In the genomic region with DNA sequence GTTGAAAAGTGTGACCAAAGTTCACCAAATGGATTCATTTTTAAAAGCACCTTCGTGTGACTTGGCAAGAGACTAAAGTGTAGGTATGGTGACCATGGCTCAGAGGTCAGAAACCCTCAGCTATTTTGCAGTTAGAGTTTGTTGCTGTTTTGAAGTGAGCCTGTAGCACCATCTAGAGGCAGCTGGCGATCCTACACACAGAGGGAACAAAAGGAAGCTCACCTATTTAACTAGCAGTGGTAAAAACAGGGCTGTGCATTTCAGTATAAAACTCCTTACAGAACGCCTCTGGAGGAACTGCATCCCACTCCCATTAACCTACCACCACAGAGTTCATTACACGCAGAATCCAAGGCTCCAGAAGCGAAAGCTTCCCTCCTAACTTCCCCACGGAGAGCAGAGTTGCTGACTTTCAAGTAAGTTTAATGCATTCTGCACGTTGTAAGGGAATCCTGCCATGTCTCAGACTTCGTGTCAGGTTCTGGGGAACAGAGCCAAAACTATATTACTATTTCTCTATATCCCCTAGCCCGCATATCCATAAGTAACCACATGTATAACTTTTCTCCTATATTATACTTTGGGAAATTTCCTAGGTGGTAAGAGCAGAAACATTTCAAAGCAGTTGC, we compare ENCODE assay signal across 8 mouse cellular contexts.
A peak's percentile ranks its signal among the peaks of the same experiment; 100 is the strongest.
DNase-seq lines count a peak whose midpoint lies in the region; ATAC-seq lines count a peak whose summit lies in the region.

No protein-coding gene starts in this region.

- DNase-seq in thymus, postnatal 4 days = peak; percentile 11
- DNase-seq in thymus, postnatal 10 days (ENCODE audit: low spot score in 2 of 2) = no peak
- DNase-seq in cerebellum, postnatal 25 days = peak; percentile 74 to 76
- DNase-seq in frontal cortex, postnatal 36 days (ENCODE audit: low spot score in 2 of 2) = peak; percentile 72 to 82
- DNase-seq in kidney, adult 9 months = peak; percentile 59
- peak; percentile 64 for DNase-seq in left cerebral cortex, postnatal 4 days
- no peak for DNase-seq in spleen, postnatal 14 days (ENCODE audit: low spot score in 2 of 2)

- intact Hi-C loops in left cerebral cortex, postnatal 4 days (cut with DNase I) = loop anchor here (5.0 to 10.0 kb wide), 3 partner anchors 571 to 1338 kb away; no protein-coding TSS in a partner anchor

- ATAC-seq in neural tube, embryonic 14.5 days (ENCODE audit: low read depth) = peak; percentile 65; the same call in 1 of the 2 replicates

- no peak overlapping the region for H3K4me3 ChIP-seq in neural tube, embryonic 14.5 days (ENCODE audit: low read depth, low read length)

- H3K4me1 ChIP-seq in neural tube, embryonic 14.5 days (ENCODE audit: control insufficient read depth, insufficient read depth, low read length) = no peaks in the 10 kb centered on the region

- no peaks in the 10 kb centered on the region for H3K36me3 ChIP-seq in neural tube, embryonic 14.5 days (ENCODE audit: control insufficient read depth, insufficient read depth, low read length)

- H3K4me2 ChIP-seq in neural tube, embryonic 14.5 days (ENCODE audit: low read depth, low read length) = peak overlapping the region; percentile 30; the same call in 1 of the 2 replicates

- 24% methylated on average over 9 of the region's 9 CpGs for WGBS in neural tube, embryonic 14.5 days

- no peak overlapping the region for H3K27ac ChIP-seq in neural tube, embryonic 14.5 days (ENCODE audit: low read depth, low read length)

- H3K27me3 ChIP-seq in neural tube, embryonic 14.5 days (ENCODE audit: control insufficient read depth, insufficient read depth, low read length) = no peaks in the 10 kb centered on the region

- 0 out of 2 replicates have a peak overlapping the region, but pooled peaks have one; percentile 29 for H3K9ac ChIP-seq in neural tube, embryonic 14.5 days (replicated peaks; ENCODE audit: low read depth, low read length)

- H3K9me3 ChIP-seq in neural tube, embryonic 14.5 days (ENCODE audit: control insufficient read depth, low read length) = no peaks in the 10 kb centered on the region

Comparison
In these comparisons a context has a peak if more than half of its experiments do, and no peak if none do; other contexts are left out.
1. DNase-seq: peak in thymus, postnatal 4 days (single experiment), cerebellum, postnatal 25 days (2 of 2), frontal cortex, postnatal 36 days (2 of 2), kidney, adult 9 months (single experiment) and left cerebral cortex, postnatal 4 days (single experiment); none in thymus, postnatal 10 days (0 of 2) and spleen, postnatal 14 days (0 of 2).